Mouse (Mus musculus) intestine, embryonic 16.5 days (tissue): Measurements from ENCODE around the gene Bcl7b. TPM values are rescaled to one million over a fixed set of nuclear protein-coding genes. Genes with fewer than 3 reads are reported as not detected.

Experiments
- ATAC-seq: fragments of 200-750 bp; cut with Nextera tagmentation; 2 replicates; pipeline ENCODE4 v1.8.0; 2017; ENCODE audit warnings: moderate TSS enrichment, moderate library complexity
- H3K27ac ChIP-seq: fragments of 300-500 bp; sonication (generic); 2 replicates; pipeline ENCODE4 v1.5.1; 2014; ENCODE audit warnings: mild to moderate bottlenecking, low read length
- H3K27me3 ChIP-seq: fragments of 300-500 bp; sonication (generic); replicated peaks from 2 replicates; pipeline ENCODE4 v1.6.1; 2014; ENCODE audit warnings: low read length, control low read depth, mixed read lengths; ENCODE audit not compliant: control insufficient read depth, insufficient read depth
- H3K36me3 ChIP-seq: fragments of 300-500 bp; sonication (generic); 2 replicates; pipeline ENCODE4 v1.6.1; 2014; ENCODE audit warnings: low read length, control low read depth; ENCODE audit not compliant: control insufficient read depth, insufficient read depth
- H3K4me1 ChIP-seq: fragments of 300-500 bp; sonication (generic); 2 replicates; pipeline ENCODE4 v1.6.1; 2014; ENCODE audit warnings: low read length, control low read depth, mixed read lengths; ENCODE audit not compliant: control insufficient read depth, insufficient read depth
- H3K4me2 ChIP-seq: fragments of 300-500 bp; sonication (generic); 2 replicates; pipeline ENCODE4 v1.6.1; 2014; ENCODE audit warnings: low read depth, low read length, control low read depth
- H3K4me3 ChIP-seq: fragments of 300-500 bp; sonication (generic); 2 replicates; pipeline ENCODE4 v1.5.1; 2014; ENCODE audit warnings: mild to moderate bottlenecking, low read length
- H3K9ac ChIP-seq: fragments of 300-500 bp; sonication (generic); 2 replicates; pipeline ENCODE4 v1.6.1; 2014; ENCODE audit warnings: low read depth, low read length
- H3K9me3 ChIP-seq: fragments of 300-500 bp; sonication (generic); 2 replicates; pipeline ENCODE4 v1.6.1; 2016; ENCODE audit warnings: low read length, control low read depth; ENCODE audit not compliant: control insufficient read depth
- WGBS: fragments of 180-500 bp; shearing (Covaris S2); extraction: QIAGEN DNeasy Blood & Tissue Kit; methylation state at CpG from one replicate; pipeline ENCODE4 v1.1.7; 2014; 5-methylcytosine and 5-hydroxymethylcytosine counted together
- polyA plus RNA-seq: library from polyadenylated mRNA; unstranded; fragments of >200 nt; fragmentation: Nextera tagmentation; extraction: Ambion mirVana; gene quantifications from 2 replicates; pipeline ENCODE4 v1.2.1, GENCODE M21; 2015

The Bcl7b gene
- polyA plus RNA-seq, 1 experiment from 2014 or later: 53.7 TPM

GRCm38 (mm10) chr5:135180796-135181195 lies 12.7 kb downstream of the Bcl7b start:
- peaks cover 22% of the 10 kb centered on the region for H3K36me3 ChIP-seq
- no peak overlapping the region for H3K4me3 ChIP-seq
- no peaks in the 10 kb centered on the region for H3K9me3 ChIP-seq
- peaks cover 6% of the 10 kb centered on the region; the same call in 1 of the 2 replicates for H3K4me1 ChIP-seq
- H3K4me2 ChIP-seq: no peak overlapping the region
- 92% methylated on average over 14 of the region's 14 CpGs for whole genome bisulfite sequencing
- H3K27ac ChIP-seq: no peak overlapping the region
- no peak for ATAC-seq
- H3K9ac ChIP-seq: no peak overlapping the region
- no peaks in the 10 kb centered on the region for H3K27me3 ChIP-seq

DNA sequence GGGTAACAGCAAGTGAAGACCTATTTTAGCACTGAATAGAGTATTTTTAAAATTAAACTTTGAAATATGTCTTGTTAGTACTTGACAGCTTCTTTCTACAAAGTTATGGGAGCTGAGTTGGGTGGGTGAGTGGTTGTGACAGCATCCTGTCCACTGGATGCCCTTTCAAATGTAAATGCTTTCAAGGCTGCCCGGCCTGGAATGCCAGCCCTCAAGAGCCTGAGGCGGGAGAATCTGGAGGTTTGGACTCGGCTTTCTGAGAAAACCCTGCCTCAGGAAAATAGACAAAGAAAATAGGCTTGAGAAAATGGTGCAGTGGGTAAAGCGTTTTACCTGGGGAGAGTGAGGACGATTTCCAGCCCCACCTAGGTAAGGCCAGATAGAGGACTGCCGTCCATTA lies 13.7 kb downstream of the Bcl7b start:
- Histone ChIP-seq H3K4me1 (peaks cover 6% of the 10 kb centered on the region; the same call in 1 of the 2 replicates), H3K4me3 (no peak overlapping the region), H3K27ac (no peak overlapping the region), H3K9me3 (no peaks in the 10 kb centered on the region), H3K27me3 (no peaks in the 10 kb centered on the region), H3K36me3 (peaks cover 22% of the 10 kb centered on the region), H3K9ac (no peak overlapping the region), H3K4me2 (no peak overlapping the region)
- WGBS: 83% methylated on average over 6 of the region's 6 CpGs
- no peak for ATAC-seq

GRCm38 (mm10) chr5:135183131-135183861 lies 15.2 kb downstream of the Bcl7b start:
- H3K9ac ChIP-seq: peak overlapping the region; percentile 14; the same call in 1 of the 2 replicates
- H3K4me3 ChIP-seq: no peak overlapping the region
- 42% methylated on average over 8 of the region's 8 CpGs for WGBS

DNA sequence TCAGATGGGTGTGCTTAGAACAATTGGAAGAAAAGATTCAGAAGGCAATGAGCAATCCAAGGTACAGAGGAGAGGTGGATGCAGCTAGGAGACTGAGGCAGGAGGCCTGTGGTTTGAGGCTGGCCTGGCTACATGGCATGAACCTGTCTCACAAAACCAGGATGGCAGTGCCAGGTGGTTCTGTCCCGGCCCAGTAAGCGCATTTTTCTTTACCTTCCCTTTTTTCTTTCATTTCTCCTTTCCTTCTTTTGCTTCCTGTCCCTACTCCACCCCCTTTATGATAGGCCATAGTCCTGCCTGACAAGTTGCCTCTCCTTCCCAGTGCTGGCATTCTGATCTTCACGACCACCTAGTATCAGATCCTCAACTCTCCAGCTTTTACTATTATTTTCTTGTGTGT lies 16.9 kb downstream of the Bcl7b start:
- Histone ChIP-seq H3K4me1 (peaks cover 20% of the 10 kb centered on the region), H3K36me3 (peaks cover 14% of the 10 kb centered on the region), H3K4me2 (no peak overlapping the region), H3K9ac (no peak overlapping the region), H3K27ac (no peak overlapping the region), H3K4me3 (no peak overlapping the region), H3K9me3 (no peaks in the 10 kb centered on the region), H3K27me3 (no peaks in the 10 kb centered on the region)
- whole genome bisulfite sequencing: 92% methylated on average over 3 of the region's 3 CpGs
- ATAC-seq: no peak

More at GRCm38 (mm10) chr5:135183131-135183861, 15.2 kb downstream of the Bcl7b start:
- H3K36me3 ChIP-seq: peaks cover 19% of the 10 kb centered on the region
- H3K9me3 ChIP-seq: no peaks in the 10 kb centered on the region
- H3K4me2 ChIP-seq: no peak overlapping the region
- ATAC-seq: no peak
- H3K4me1 ChIP-seq: peaks cover 6% of the 10 kb centered on the region; the same call in 1 of the 2 replicates
- H3K27me3 ChIP-seq: no peaks in the 10 kb centered on the region
- H3K27ac ChIP-seq: peak overlapping the region; percentile 81

- WGBS: 31% methylated on average over 3 of the region's 3 CpGs
- no peak overlapping the region for H3K9ac ChIP-seq
- no peak overlapping the region for H3K4me3 ChIP-seq
- H3K36me3 ChIP-seq: peaks cover 9% of the 10 kb centered on the region
- ATAC-seq: no peak
- H3K27me3 ChIP-seq: no peaks in the 10 kb centered on the region
- no peak overlapping the region for H3K4me2 ChIP-seq
- H3K27ac ChIP-seq: no peak overlapping the region
- H3K4me1 ChIP-seq: peaks cover 21% of the 10 kb centered on the region
- no peaks in the 10 kb centered on the region for H3K9me3 ChIP-seq
These were observed 17.5 kb downstream of the Bcl7b start for GRCm38 (mm10) chr5:135185596-135185995.

DNA sequence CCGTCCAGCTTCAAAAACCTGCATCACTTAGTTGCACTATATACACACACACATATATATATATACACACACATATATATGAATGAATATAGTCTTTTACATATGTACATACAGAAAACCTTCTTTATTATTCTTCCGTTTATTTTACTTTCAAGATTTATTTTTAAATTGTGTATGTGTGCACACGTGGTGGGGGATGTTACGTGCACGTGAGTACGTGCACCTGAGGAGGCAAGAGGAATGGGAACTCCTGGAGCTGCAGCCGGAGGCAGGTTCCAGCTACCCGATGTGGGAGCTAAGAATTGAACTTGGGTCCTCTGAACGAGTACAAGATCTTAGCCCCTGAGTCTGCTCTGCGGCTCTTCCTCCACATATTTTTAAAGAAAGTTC lies 18.1 kb downstream of the Bcl7b start:
- Histone ChIP-seq H3K9ac (peak overlapping the region; percentile 98), H3K4me1 (peaks cover 21% of the 10 kb centered on the region), H3K27ac (peak overlapping the region; percentile 98), H3K36me3 (0 out of 2 replicates have a peak, but pooled peaks cover 3% of the 10 kb centered on the region), H3K9me3 (no peaks in the 10 kb centered on the region), H3K4me3 (peak overlapping the region; percentile 97), H3K27me3 (no peaks in the 10 kb centered on the region), H3K4me2 (peak overlapping the region; percentile 54)
- 19% methylated on average over 10 of the region's 10 CpGs for WGBS
- ATAC-seq: no peak

GRCm38 (mm10) chr5:135186621-135187348 lies 18.7 kb downstream of the Bcl7b start, which contains the start of gene Baz1b:
Gene Baz1b (plus strand): TSS chr5:135187264.
- H3K4me3 ChIP-seq: peak within 1 kb of the TSS; percentile 97
- ATAC-seq: peak; percentile 98
- under 1% methylated on average over 55 of the region's 57 CpGs for WGBS

GRCm38 (mm10) chr5:135187349-135188213 lies 19.5 kb downstream of the Bcl7b start:
- peak overlapping the region; percentile 98 for H3K27ac ChIP-seq
- H3K9me3 ChIP-seq: no peaks in the 10 kb centered on the region
- H3K36me3 ChIP-seq: no peaks in the 10 kb centered on the region
- no peaks in the 10 kb centered on the region for H3K27me3 ChIP-seq
- peaks cover 29% of the 10 kb centered on the region for H3K4me1 ChIP-seq
- H3K9ac ChIP-seq: peak overlapping the region; percentile 98
- under 1% methylated on average over 102 of the region's 102 CpGs for WGBS
- peak overlapping the region; percentile 70 for H3K4me2 ChIP-seq
- ATAC-seq: peak; percentile 73
- H3K4me3 ChIP-seq: peak overlapping the region; percentile 97

More at GRCm38 (mm10) chr5:135186621-135187348, 18.7 kb downstream of the Bcl7b start, which contains the start of gene Baz1b:
- Histone ChIP-seq H3K4me2 (peak within 1 kb of the TSS; percentile 70), H3K9me3 (no peaks in the 10 kb centered on the region), H3K27me3 (no peaks in the 10 kb centered on the region), H3K9ac (peak within 1 kb of the TSS; percentile 98), H3K36me3 (0 out of 2 replicates have a peak, but pooled peaks cover 2% of the 10 kb centered on the region), H3K4me1 (peaks cover 25% of the 10 kb centered on the region), H3K27ac (peak within 1 kb of the TSS; percentile 98)

GRCm38 (mm10) chr5:135188214-135188554 lies 20.1 kb downstream of the Bcl7b start:
- H3K9me3 ChIP-seq: no peaks in the 10 kb centered on the region
- peak overlapping the region; percentile 70 for H3K4me2 ChIP-seq
- H3K27me3 ChIP-seq: no peaks in the 10 kb centered on the region
- peak overlapping the region; percentile 98 for H3K27ac ChIP-seq
- H3K4me1 ChIP-seq: peaks cover 29% of the 10 kb centered on the region
- H3K36me3 ChIP-seq: no peaks in the 10 kb centered on the region
- peak overlapping the region; percentile 97 for H3K4me3 ChIP-seq
- no peak for ATAC-seq
- 0% methylated on average over 8 of the region's 8 CpGs for whole genome bisulfite sequencing
- peak overlapping the region; percentile 98 for H3K9ac ChIP-seq
